Mouse (Mus musculus): ENCODE measurements around the gene Ambra1.

Gene Ambra1

DNA sequence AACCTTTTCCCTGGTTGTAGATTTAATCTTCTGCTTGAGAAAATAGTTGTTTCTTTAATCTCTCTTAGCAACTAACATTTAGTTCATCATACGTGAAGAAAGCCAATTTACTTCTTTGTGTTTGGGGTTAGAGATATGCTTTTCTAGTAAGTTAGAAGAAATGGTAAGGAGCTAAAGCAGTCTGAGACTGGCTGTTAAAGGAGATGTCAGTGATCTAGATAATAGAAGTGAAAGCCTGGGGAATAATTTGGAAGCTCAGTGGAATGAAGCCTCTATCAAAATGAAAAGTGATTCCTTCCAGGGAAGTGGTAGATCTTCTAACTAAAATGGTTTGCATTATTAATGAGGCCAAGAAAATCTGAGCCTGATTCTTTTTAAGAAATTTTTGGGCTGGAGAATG, 141.3 kb downstream of the Ambra1 start:
- DNase-seq (ENCODE audit: low read depth) = no peak

DNA sequence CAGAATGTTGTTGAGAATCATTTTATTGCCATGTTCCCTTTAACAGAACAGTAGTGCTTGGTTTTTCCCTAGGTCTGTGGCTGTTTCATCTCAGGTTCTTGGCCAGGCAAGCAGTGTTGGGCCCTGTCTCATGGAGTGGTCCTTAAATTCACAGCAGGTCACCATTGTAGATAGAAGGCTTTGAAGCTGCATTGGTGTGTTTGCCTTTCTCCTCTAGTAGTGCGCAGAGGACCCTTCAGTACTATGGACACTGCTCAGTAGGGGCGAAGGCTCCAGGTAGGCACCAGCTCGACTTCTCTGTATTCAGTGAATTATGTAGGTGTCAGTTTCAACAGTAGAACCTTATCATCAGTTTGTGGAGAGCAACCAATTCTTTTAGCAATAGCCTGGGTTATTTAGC, 142.7 kb downstream of the Ambra1 start:
- DNase-seq (ENCODE audit: low read depth) = no peak

- peak; percentile 9 for DNase-seq (ENCODE audit: low read depth)
Observed at GRCm38 (mm10) chr2:91876000-91876805, 146.3 kb downstream of the Ambra1 start.

DNA sequence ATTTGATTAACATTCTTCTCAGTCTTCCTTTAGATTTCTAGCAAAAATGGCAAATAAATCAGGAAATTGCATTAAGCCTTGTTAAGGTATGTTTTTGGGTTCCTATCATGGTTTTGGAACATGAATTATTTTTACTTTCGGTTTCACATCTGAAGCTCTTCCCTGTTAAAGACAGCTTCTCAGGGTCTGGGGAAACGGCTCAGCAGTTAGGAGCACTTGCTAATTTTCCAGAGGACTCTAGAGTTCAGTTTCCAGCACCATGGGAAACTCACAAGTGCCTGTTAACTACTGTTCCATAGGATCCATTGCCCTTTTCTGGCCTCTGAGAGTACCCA, 146.8 kb downstream of the Ambra1 start:
- DNase-seq (ENCODE audit: low read depth) = no peak

DNA sequence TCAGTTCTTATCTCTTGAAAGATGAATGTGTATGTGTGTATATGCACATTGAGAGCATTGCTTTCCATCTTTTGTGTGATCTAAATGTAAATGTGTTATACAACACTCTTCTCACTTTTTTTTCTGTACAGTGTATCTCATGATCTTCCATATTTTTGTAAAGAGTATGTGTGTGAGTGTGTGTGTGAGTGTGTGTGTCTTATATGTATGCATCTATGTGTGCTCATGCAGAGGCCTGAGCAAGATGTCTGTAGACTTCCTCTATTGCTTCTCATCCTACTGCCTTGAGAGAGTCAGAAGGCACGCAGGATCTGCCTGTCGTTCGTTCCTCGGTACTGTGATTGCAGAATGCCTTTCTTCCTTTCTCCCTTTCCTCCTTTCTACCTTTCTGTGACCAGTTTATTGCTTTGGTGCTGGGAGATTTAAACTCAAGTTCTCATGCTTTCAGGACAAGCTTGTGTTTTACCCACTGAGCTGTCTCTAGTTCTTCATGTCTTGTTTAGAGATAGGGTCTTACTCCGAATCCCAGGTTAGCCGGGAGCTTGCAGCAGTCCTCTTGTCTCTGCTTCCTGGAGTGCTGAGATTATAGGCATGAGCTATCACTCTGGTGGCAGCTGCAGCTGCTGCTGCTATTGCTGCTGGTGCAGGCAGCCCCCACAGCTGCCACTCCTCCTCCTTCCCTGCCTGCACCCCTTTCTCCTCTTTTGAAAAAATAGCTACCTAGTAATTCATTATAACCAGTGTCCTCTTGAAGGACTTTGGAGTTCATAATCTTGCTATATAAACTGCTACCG, 148.7 kb downstream of the Ambra1 start:
- DNase-seq (ENCODE audit: low read depth) = no peak

DNA sequence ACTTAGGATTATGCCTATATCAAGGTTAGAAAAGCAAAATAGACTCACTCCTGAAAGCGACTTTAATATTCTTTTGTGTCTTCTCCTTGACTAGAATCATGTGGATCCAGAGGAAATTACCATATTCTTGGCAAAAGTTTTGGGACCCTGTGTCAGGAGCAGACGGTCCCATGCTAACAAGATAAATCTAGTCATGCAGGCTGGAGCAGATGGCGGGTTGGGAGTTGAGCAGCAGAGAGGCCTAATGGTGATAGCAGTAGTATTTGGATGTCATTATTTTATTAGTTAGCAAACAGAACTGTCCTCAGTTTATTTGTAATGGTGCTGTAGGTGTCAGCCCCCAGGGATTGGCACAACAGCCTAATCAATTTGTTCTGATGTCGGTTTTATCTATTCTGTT, 154.0 kb downstream of the Ambra1 start:
- DNase-seq (ENCODE audit: low read depth) = no peak

DNA sequence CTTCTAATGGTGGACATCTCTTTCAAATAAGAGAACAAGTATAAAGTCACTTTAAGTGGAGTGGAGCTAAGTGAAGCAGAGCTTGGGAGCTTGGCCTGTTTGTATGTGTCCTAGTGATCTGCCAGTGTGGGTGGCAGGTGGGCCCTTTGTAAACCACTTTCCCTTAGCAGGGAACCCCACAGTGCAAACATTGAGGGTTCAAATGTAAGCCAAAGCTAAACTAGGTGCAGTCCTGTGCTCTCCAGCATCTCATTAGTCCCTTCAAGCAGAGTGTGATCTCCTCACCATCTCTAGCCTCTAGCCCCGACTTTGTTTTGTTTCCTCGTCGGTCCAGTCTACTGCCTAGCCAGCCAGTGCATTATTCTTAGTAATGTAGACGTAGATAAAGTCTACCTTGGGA, 154.7 kb downstream of the Ambra1 start:
- DNase-seq (ENCODE audit: low read depth) = no peak

DNA sequence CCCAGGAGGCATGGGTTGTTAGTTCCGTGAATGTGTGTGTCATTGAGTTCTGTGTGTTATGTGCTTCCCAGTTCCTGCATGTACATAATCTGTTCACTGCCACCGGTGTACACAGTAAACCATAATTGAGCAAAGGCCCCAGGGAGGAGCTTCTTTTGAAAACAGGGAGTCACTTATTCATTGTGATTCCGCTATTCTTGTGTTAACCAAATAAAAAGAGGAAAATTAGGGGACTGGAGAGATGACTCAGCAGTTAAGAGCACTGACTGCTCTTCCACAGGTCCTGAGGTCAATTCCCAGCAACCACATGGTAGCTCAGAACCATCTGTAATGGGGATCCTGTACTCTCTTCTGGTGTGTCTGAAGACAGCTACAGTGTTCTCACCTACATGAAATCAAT, 164.8 kb downstream of the Ambra1 start:
- no peak for DNase-seq (ENCODE audit: low read depth)

DNA sequence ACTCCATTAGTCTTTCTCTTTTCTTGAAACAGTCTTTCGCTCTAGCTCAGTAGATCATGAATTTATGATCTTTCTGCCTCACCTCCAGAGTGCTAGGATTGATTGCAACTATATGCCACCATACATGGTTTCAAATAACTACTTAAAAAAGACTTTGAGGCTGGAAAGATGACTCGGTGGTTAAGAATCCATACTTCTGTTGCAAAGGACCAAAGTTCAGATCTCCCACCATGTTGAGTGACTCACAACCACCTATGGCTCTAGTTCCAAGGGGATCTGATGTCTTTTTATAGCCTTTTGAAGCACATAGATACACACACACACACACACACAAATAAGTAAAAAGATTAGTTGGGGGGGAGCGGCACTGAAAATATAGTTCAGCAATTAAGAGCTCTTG, 165.5 kb downstream of the Ambra1 start:
- peak; percentile 80 for DNase-seq (ENCODE audit: low read depth)

DNA sequence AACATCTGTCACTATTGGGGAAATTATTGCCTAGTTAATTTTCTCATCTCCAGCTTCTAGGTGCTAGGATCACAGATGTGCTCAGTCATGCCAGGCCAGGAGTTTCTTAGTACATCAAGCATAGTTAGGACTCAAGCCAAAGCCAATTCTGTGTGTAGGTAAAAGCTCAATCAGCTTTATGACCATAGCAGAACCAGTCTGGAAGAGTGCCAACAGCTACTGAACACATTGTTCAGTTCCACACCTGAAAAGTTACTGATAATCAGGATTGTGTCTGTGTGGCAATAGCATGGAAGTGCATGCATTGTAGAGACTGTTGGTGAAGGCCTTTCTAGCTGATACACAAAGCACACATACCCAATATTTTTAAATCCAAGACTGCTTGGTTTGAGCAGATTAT, 168.0 kb downstream of the Ambra1 start:
- no peak for DNase-seq (ENCODE audit: low read depth)

- no peak for DNase-seq (ENCODE audit: low read depth)
Observed at GRCm38 (mm10) chr2:91899141-91899540, 169.2 kb downstream of the Ambra1 start.

DNA sequence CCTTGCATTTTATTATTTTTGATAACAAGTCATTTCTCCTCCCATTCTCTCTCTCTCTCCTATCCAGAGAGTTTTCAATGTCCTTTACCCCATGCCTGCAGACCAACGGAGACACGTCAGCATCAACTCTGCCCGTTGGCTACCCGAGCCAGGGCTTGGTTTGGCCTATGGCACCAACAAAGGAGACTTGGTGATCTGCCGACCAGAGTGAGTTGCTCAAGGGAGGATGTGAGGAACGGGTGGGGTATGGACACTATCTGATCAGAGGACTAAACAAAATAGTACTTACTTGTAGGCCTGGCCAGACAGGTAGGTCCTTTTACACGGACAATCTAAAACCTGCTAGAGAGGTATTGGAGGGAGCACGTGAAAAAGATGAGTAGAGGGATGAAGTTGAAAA, 170.5 kb downstream of the Ambra1 start:
- no peak for DNase-seq (ENCODE audit: low read depth)

GRCm38 (mm10) chr2:91902336-91902735, 172.4 kb downstream of the Ambra1 start:
- no peak for DNase-seq (ENCODE audit: low read depth)

GRCm38 (mm10) chr2:91903171-91903925, 173.4 kb downstream of the Ambra1 start:
- peak; percentile 44 for DNase-seq (ENCODE audit: low read depth)

DNA sequence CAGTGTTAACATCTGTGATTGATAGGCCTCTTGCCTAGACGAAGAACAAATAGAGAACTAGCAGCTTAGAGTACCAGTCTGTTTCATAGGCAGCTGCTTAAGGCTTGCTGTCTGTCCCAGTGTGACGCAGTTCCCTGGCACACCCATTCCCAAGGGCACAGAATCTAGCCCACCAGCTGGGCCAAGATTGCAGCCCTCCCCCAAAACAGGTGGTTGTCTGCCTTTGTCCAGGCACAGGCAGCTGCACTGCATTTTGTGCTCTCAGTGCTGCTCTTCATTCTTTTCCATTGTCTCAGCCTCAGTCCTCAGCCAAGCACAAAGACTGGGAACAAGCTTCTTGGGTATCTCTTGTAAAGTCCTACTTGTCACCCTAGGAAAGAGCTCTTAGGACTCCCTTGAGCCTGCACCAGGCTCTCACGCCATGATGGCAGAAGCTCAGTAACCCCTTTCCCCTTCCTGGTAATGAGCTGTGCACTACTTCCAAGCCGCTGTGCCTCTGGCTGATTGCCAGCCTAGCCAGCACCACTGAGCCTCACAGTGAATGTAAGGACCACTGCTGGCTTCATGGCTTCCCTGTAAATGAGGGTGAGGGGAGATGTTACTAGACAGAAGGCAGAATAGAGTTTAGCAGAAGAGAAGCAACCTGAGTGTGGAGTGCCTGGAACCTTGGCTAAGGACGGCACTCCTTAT, 174.8 kb downstream of the Ambra1 start:
- DNase-seq (ENCODE audit: low read depth) = no peak

DNA sequence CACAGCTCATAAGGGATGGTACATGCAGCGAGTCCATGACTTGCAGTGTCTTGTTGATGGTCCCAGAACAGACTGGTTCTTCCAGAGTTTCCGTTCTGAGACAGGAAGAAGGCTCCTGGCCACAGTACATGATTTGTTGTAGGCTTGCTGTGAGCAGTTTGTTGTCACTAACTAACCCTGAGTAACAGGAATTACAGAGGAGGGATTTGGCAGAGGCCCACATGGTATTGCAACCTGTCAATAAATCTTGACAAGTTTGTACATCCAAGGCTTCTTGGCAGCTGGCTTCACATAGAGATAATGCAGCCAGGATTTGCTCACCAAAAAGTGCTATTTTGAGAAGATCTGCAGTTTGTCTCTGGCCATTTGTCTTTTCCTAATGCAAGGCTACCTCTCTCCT, 176.2 kb downstream of the Ambra1 start:
- peak; percentile 58 for DNase-seq (ENCODE audit: low read depth)

DNA sequence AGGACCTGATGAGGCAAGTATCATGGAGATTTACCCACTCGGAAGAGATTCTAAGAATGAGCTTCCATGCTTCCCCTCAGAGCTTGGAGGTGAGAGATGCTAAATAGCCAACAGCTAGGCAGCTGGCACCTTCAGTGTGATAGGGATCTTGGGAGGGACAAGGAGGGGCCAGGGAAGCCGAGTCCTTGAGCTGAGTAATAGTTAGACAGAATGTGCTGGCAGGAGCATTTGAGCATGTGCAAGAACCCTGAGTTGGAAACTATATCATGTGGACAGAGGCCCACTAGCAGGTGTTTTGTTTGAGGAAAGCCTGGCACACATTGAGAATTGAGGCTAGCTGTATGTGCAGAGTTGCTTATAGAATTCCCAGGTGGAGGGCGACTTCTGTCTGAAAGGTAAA, 182.7 kb downstream of the Ambra1 start:
- no peak for DNase-seq (ENCODE audit: low read depth)

GRCm38 (mm10) chr2:91913328-91914110, 183.6 kb downstream of the Ambra1 start:
- DNase-seq (ENCODE audit: low read depth) = no peak

DNA sequence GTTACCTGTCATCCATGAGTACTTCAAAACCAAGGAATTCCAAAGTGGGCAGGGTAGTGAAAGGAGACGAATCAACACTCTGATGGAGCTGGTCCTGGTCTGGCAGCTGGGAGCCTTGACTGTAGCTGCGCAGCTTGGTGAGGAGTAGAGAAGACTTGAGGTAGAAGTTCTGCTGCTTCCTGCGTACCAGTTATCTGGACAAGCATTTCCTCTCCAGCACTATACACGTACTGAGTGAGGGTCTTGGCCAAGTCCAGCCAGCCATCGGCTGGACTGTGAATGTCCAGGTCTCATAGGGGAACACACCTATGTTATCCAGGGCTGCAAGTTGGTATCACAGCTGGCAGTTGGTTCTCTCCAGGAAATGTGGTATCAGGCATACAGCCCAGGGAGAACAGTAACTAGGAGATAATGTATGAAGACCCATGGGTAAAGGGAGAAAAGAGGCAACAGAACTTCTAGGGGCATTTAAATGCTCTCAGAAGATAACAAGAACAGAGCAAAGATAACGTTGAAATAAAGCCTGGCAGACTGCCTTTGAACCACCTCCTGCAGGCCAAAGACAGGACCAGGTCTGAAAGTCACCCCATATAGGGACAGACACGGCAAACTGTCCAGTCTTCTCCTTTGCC, 186.5 kb downstream of the Ambra1 start:
- no peak for DNase-seq (ENCODE audit: low read depth)

DNA sequence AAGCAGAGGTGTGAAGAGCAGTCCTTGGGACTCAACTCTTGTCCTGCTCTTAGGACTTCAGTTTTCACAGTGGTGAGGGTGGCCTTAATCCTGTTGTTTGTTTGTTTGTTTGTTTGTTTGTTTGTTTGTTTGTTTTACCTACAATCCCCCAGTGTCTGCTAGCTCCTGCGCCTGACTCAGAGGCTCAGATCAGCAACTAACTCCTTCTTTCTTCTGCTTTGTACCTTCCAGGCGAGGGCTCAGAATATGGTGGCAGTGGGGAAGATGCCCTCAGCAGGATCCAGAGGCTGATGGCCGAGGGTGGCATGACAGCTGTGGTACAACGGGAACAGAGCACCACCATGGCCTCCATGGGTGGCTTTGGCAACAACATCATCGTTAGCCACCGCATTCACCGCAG, 187.2 kb downstream of the Ambra1 start:
- DNase-seq (ENCODE audit: low read depth) = no peak

DNA sequence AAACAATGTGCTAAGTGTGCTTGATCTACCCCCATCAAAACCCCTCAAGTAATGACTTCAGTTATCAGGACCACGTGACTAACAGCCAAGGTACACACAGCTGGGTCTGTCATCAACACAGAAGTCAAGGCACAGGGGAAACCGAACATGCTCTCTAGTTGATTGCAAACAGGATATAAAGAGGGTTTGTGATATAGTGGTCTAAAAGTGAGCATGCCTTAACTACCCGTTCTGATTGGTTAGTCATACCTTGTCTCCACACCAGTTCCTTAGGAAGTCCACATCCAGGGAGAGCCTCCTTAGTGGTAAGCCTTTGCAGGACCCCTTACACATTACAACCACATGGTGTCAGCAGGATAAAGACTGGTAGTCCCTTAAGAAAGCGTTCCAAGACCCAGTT, 190.2 kb downstream of the Ambra1 start:
- no peak for DNase-seq (ENCODE audit: low read depth)

Measured in NIH3T3 (cell line).